Mouse (Mus musculus) cerebellum, postnatal 36 days (tissue): ENCODE results near the gene Xkr7.

Experiments used
- DNase-seq, 2 experiments: peaks; one replicate each; pipeline ENCODE4 v3.0.0; 2021 to 2022; ENCODE audit warnings: mixed read lengths in 2 of 2

Gene Xkr7

GRCm38 (mm10) chr2:153033545-153034230 is 2.0 kb downstream of the Xkr7 start:
- peak; percentile 69 to 77 for DNase-seq

GRCm38 (mm10) chr2:153036690-153037089 is 5.0 kb downstream of the Xkr7 start:
- DNase-seq, result no peak

GRCm38 (mm10) chr2:153043886-153044285 is 12.2 kb downstream of the Xkr7 start:
- DNase-seq, result peak; percentile 47 to 50

DNA sequence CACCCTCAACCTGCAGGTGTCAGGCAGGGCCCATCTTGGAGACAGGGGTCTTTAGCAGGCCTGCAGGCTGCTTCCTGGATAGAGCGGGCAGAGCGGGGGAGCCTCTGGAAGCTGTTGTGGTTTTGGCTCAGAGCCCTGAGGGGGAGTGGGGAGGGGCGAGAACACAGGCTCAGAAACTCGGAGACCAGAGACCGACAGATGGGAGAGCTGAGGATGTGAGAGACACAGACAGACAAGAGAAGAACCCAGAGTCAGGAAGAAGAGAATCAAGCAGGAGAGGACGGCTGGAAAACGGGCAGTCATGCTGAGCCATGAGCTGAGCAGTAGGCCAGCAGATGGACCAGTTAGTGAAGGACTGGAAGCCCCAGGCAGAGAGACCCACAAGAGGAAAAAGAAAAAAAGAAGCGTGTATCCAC is 14.2 kb downstream of the Xkr7 start:
- peak; percentile 48 to 50 for DNase-seq

- peak; percentile 78 to 79 for DNase-seq
These were observed 16.3 kb downstream of the Xkr7 start for GRCm38 (mm10) chr2:153047828-153048465.

GRCm38 (mm10) chr2:153049288-153049996 is 17.8 kb downstream of the Xkr7 start:
- peak; percentile 95 to 96 for DNase-seq

- no peak for DNase-seq
These were observed 18.3 kb downstream of the Xkr7 start for GRCm38 (mm10) chr2:153049997-153050358.

DNA sequence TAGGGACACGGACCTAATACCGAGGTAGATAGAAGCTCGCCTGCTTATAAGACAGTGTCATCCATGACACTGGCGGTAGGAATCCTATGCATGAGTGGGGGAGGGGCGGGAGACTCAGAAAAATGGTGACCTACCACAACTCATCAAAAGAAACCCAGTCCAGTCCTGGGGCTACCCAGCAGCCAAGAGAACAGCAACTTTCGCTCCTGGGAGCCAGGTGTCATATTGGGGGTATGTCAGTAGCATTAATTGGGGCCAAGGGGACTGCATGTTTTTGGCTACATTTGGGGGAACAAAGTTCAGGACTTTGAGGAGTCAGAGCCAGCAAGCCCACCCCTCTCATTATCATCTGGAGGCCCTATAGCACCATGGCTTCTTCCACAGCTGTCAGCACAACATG is 19.4 kb downstream of the Xkr7 start:
- DNase-seq, result no peak

DNA sequence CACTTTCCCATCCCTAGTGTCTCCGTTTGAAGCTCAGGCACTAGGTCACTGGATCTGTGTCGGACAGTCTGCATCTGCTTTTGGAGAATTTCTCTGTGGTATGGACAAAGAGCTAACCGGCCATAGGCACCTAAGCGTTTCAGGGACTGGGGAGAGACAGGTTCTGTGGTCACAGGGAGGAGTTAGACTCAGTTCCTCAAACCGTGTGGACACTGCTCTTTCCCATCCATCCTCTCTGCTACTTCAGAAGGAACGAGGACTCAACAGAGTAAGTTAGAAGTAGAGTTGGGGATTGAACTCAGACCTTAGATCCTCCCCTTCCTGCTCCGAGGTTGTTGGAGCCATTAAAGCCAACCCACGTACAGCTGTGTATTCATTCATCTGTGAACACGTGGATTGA is 19.9 kb downstream of the Xkr7 start:
- DNase-seq, result no peak

GRCm38 (mm10) chr2:153052700-153053351 is 21.2 kb downstream of the Xkr7 start:
- peak in 1 of 2 experiments; percentile 63 for DNase-seq

GRCm38 (mm10) chr2:153053896-153054295 is 22.2 kb downstream of the Xkr7 start:
- DNase-seq, result no peak

DNA sequence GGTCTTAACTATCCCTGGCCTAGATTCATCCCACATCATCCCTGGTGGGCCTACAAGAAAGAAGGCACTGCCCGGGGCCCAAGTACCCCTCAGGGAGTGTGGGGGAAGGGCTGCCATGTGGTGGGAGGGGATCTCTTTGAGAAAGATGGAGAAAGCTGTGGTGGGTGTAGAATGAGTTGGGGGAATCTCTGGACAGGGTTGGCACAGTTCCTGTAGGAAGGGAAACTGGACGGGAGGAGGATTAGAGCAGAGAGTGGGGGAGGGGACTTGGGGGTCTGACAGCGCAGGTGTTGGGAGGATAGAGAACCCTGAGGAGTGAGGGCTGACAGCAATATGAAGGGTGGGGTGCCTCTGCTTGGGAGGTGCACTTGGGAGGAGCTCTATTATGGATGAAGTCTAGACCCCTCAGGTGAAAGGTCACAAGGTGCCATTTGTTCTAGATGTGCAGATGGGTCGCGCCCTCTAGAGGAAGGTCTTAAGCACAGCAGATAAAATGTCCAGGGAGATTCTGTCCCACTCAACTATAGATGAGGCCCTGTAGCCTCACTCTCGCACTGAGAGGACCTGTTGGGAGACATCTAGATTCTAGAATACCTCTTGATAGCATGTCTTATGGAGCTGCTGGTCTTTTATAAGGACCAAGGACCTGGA is 23.7 kb downstream of the Xkr7 start:
- DNase-seq, result peak in 1 of 2 experiments; percentile 14

- DNase-seq, result no peak
These were observed 26.7 kb downstream of the Xkr7 start for GRCm38 (mm10) chr2:153058365-153058764.

GRCm38 (mm10) chr2:153060216-153060615 is 28.6 kb downstream of the Xkr7 start:
- DNase-seq, result no peak

GRCm38 (mm10) chr2:153063394-153063793 is 31.7 kb downstream of the Xkr7 start:
- no peak for DNase-seq

DNA sequence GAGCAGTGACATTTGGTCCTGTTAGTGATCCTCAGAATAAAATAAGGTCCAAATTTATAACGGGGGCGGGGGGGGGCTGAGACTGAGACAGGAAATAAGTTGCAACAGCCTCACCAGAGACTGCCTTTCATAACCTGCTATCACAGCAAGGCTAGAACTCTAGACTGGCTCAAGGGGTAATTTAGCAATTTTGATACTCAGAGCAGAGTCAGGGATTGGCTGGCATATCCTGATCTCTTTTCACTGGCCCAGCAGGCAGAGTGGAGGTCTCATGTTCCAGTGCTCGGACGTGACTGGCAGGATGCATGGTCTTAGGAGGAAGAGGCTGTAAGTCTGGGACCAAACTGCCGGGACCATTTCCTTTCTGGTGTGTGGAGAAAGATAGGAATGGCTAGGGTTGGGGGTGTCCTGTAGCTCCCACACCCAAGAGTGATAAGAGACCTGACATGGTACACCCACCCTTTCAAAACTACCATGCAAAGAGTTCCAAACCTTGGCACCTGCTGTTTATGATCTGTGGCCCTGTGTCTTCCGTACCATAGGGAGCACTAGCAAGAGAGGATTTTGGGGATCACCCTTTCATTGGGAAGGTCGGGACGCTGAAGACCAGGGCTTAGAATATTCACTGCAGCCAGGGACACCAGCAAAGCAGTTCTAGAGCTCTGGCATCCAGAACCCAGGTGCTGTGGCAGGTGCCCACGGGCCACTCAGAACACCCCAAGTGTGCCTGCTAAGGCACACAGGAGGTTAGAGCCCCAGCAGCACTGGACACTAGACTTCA is 32.7 kb downstream of the Xkr7 start:
- DNase-seq, result no peak

GRCm38 (mm10) chr2:153065747-153066508 is 34.3 kb downstream of the Xkr7 start, which contains the start of gene Ccm2l:
Gene Ccm2l, plus strand, starts transcription at chr2:153065955.
- DNase-seq, result no peak

GRCm38 (mm10) chr2:153066991-153067390 is 35.3 kb downstream of the Xkr7 start:
- no peak for DNase-seq

DNA sequence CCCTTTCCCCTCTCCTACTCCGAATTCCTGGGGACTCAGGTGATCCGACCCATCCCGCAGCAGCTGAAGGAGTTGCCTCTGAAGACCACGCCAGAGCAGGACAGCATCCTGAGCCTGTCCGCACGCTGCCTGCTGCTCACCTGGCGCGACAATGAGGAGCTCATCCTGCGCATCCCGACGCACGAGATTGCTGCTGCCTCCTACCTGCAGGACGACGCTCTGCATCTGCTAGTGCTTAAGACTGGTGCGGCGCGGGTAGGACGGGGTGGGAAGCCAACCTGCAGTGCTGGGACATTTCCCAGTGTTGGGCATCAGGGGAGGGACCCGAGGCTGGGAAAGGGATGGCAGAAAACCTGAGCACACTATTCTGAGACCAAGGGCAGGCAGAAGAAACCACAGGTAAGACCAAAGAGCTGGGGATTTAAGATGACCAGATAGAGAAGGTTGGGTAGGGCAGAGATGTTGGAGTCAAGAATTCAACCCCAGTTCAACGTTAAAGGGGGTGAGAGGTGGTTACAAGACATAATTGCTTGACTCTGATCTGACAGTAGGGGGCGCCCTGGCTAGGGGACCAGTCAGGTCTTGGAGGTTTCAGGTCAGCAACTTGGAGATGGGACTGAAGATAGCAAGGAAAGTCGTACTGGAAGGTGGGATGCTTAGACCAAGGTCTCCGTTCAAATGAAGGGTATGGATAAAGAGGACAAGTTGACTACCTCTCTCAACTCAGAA is 39.3 kb downstream of the Xkr7 start:
- peak; percentile 50 to 61 for DNase-seq

DNA sequence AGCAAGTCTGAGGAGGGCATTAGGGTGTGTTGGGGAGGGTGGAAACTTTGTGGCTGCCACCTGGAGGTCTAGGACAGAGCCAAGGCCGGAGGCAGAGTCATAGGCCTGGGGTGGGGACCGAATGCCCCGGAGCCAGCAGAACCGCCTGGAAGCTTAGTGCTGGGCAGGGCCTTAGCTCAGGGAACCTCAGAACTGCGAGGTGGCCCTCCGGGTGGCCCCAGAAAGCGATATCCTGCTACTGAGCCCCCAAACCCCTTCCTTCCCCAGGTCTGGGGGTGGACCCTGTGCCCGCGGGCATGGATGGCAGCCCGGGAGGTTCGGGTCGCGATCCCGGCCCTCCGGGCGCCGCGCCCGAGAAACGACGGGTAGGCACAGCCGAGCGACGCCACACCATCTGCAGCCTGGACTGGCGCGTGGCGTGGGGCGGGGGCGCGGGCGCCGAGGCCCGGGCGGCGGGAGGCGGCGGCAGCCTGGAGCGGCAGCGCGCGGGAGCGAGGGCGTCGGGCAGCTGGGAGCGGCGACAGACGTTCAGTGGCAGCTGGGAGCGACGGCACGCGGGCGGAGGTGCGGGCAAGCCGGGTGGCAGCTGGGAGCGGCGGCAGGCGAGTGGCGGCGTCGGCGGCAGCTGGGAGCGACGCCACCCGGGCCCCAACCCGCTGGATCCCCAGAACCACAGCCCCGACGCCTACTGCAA is 40.0 kb downstream of the Xkr7 start:
- DNase-seq, result peak; percentile 26 to 52
